Mouse (Mus musculus) megakaryocyte progenitor cell, adult 5-6 weeks (primary cell): ENCODE data around the gene Epop. TPM values are rescaled to one million over a fixed set of nuclear protein-coding genes. Genes with fewer than 3 reads are reported as not detected.

Experiments
- ATAC-seq: replicated peaks from 2 replicates; pipeline ENCODE4 v1.8.0; 2016; ENCODE audit warnings: mild to moderate bottlenecking, moderate TSS enrichment, inconsistent platforms; ENCODE audit not compliant: poor library complexity
- total RNA-seq, 2 experiments: library from RNA; stranded (forward) in 1 of 2; stranded (reverse) in 1 of 2; fragments of 157-497, 149-512 nt in 1 of 2; fragments of 200-1000 nt in 1 of 2; gene quantifications; 2 replicates each; pipeline versions ENCODE4 v1.2.3 to v1.2.4; 2015 to 2017

Gene Epop
- total RNA-seq, 2 experiments from 2014 or later = 0.62 to 4.0 TPM

DNA sequence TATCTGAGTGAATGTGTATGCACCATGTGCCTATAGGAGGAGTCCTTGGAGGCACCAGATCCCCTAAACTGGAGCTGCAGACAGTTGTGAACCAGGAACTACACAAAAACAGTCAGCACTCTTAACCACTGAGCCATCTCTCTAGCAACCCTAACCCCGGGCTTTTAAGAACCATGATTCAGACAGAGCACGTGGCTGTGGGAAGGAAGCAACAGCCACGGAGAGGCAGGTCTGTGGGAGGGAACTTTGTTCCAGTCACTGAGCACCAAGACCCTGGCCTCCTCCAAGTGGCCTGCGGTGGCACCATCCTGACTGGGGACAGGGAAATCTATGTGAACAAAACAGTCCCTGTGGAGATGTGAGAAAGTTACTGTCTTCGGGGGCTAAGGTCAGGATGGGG lies 37.6 kb downstream of the Epop start:
- no peak; the same call in 1 of the 2 replicates for ATAC-seq

- no peak for ATAC-seq
Measured at GRCm38 (mm10) chr11:97590227-97590960, 39.1 kb downstream of the Epop start.

DNA sequence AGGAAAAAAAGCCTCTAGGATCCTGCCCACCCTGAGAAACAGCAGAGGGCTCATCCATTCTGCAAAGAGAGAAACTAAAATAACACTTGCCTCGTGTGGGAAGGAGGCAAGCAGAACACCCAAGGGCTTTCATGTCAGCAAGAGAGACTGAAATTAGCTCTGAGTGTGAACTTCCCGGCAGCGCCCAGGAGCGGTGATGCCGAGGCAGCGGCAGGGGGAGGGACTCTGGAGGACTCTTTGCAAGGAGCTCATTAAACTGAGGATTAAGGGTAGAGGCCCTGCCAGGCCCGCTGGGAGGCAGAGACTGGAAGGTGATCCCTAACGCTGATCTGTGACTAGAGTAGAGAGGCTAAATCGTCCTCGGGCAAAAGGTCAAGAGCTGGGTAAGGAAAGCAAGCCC lies 40.3 kb downstream of the Epop start:
- ATAC-seq = no peak

DNA sequence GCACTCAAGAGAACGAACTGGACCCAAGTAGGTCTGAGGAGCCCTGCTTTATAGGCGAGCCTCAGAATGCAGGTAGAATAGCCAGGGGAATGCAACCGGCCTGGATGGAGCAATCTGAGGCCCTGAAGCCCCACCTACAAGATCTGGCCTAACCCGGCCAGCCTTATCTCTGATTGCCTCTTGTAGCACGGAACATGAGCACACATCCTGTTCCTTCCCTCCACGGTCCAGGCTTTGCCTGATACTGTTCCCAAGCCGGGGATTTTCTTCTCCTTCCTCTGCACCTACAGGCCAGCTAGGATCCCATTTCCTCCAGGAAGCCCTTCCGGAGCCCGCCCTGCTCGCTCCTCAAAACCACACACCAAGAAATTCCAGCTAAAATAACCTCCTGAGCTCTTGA lies 43.6 kb downstream of the Epop start:
- no peak for ATAC-seq

DNA sequence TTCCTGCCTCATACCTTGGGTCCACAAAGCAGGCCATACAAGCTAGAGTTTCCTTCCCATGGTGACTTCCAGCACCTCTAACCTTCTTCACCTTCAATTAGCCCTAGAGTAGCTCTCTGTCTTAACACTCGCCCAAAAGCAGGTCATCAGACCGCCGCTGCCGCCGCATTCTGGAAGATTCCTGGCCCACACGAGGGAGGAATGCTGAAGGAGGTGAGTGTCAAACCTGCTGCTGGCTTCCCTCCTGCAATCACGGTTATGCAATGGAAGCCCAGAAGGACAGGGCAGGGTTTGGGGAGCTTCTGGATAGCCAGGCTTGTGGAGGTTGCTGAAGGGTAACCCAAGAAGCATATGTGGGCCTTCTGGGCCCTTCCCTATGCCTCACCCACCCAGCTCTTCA lies 45.0 kb downstream of the Epop start:
- ATAC-seq = no peak

GRCm38 (mm10) chr11:97579088-97579857 lies 50.2 kb downstream of the Epop start:
- no peak for ATAC-seq

GRCm38 (mm10) chr11:97578286-97578685 lies 51.2 kb downstream of the Epop start:
- no peak for ATAC-seq

Other genes with a start within 250 kb of the Epop start
- 6.3 and 8.0 TPM in 2 replicates for gene Arhgap23, start 214.2 kb downstream of the Epop start, total RNA-seq (2015)
- gene Arhgap23, start 214.2 kb downstream of the Epop start, total RNA-seq (2017) = 5.6 and 6.1 TPM in 2 replicates
- not detected in 2 replicates for gene 4933428G20Rik, start 129.4 kb downstream of the Epop start, total RNA-seq (2015)
- gene 4933428G20Rik, start 129.4 kb downstream of the Epop start, total RNA-seq (2017) = not detected in 2 replicates
- 0.02 TPM in 1 of 2 replicates, not detected in the other for gene Srcin1, start 53.5 kb downstream of the Epop start, total RNA-seq (2015)
- gene Srcin1, start 53.5 kb downstream of the Epop start, total RNA-seq (2017) = not detected in 2 replicates
- gene Mllt6, start 33.7 kb upstream of the Epop start, total RNA-seq (2015) = 3.3 and 4.5 TPM in 2 replicates
- 5.8 and 7.2 TPM in 2 replicates for gene Mllt6, start 33.7 kb upstream of the Epop start, total RNA-seq (2017)
- 17.4 and 24.9 TPM in 2 replicates for gene Cisd3, start 56.1 kb upstream of the Epop start, total RNA-seq (2015)
- gene Cisd3, start 56.1 kb upstream of the Epop start, total RNA-seq (2017) = 3.5 and 5.4 TPM in 2 replicates
- 3.9 and 4.6 TPM in 2 replicates for gene Pcgf2, start 70.8 kb upstream of the Epop start, total RNA-seq (2015)
- gene Pcgf2, start 70.8 kb upstream of the Epop start, total RNA-seq (2017) = 1.2 and 1.5 TPM in 2 replicates
- gene Psmb3, start 73.7 kb upstream of the Epop start, total RNA-seq (2015) = 114 and 126 TPM in 2 replicates
- 158 and 185 TPM in 2 replicates for gene Psmb3, start 73.7 kb upstream of the Epop start, total RNA-seq (2017)
- gene Pip4k2b, start 115.0 kb upstream of the Epop start, total RNA-seq (2015) = 16.9 and 17.6 TPM in 2 replicates
- 17.2 and 28.6 TPM in 2 replicates for gene Pip4k2b, start 115.0 kb upstream of the Epop start, total RNA-seq (2017)
- 8.8 and 9.3 TPM in 2 replicates for gene Cwc25, start 136.9 kb upstream of the Epop start, total RNA-seq (2015)
- 16.7 and 19.2 TPM in 2 replicates for gene Cwc25, start 136.9 kb upstream of the Epop start, total RNA-seq (2017)
- 0.64 TPM in 1 of 2 replicates, not detected in the other for gene 1700001P01Rik, start 146.2 kb upstream of the Epop start, total RNA-seq (2015)
- 0.30 TPM in 1 of 2 replicates, not detected in the other for gene 1700001P01Rik, start 146.2 kb upstream of the Epop start, total RNA-seq (2017)
- 1,765 and 1,897 TPM in 2 replicates for gene Rpl23, start 152.7 kb upstream of the Epop start, total RNA-seq (2015)
- gene Rpl23, start 152.7 kb upstream of the Epop start, total RNA-seq (2017) = 1,416 and 1,747 TPM in 2 replicates
- gene Lasp1, start 169.3 kb upstream of the Epop start, total RNA-seq (2015) = 40.1 and 47.2 TPM in 2 replicates
- 139 and 201 TPM in 2 replicates for gene Lasp1, start 169.3 kb upstream of the Epop start, total RNA-seq (2017)
- 2.1 and 3.8 TPM in 2 replicates for gene B230217C12Rik, start 211.1 kb upstream of the Epop start, total RNA-seq (2015)
- gene B230217C12Rik, start 211.1 kb upstream of the Epop start, total RNA-seq (2017) = 0.17 TPM in 2 replicates